Mouse (Mus musculus): ENCODE measurements around the gene Enpp7.

Enpp7 gene

GRCm38 (mm10) chr11:118998540-118999265 lies 10.7 kb downstream of the Enpp7 start:
- peak; percentile 49 for DNase-seq

GRCm38 (mm10) chr11:118999361-118999804 lies 11.4 kb downstream of the Enpp7 start:
- no peak for DNase-seq

- DNase-seq = no peak
Measured at GRCm38 (mm10) chr11:119000877-119001276, 12.9 kb downstream of the Enpp7 start.

- DNase-seq = no peak
Measured at GRCm38 (mm10) chr11:119001493-119002128, 13.6 kb downstream of the Enpp7 start.

- no peak for DNase-seq
Measured at GRCm38 (mm10) chr11:119005547-119006275, 17.7 kb downstream of the Enpp7 start.

- no peak for DNase-seq
Measured at GRCm38 (mm10) chr11:119006462-119006861, 18.5 kb downstream of the Enpp7 start.

GRCm38 (mm10) chr11:119007461-119008456 lies 19.8 kb downstream of the Enpp7 start:
- peak; percentile 87 for DNase-seq

GRCm38 (mm10) chr11:119014455-119014854 lies 26.5 kb downstream of the Enpp7 start:
- DNase-seq = no peak

GRCm38 (mm10) chr11:119017506-119017905 lies 29.5 kb downstream of the Enpp7 start:
- no peak for DNase-seq

- DNase-seq = no peak
Measured at GRCm38 (mm10) chr11:119021180-119021579, 33.2 kb downstream of the Enpp7 start.

- no peak for DNase-seq
Measured at GRCm38 (mm10) chr11:119022068-119022894, 34.3 kb downstream of the Enpp7 start.

GRCm38 (mm10) chr11:119022895-119023615 lies 35.1 kb downstream of the Enpp7 start, which contains the start of gene Cbx2:
Gene Cbx2 (plus strand): TSS chr11:119022962.
- DNase-seq = peak; percentile 83

- DNase-seq = no peak
Measured at GRCm38 (mm10) chr11:119023616-119023980, 35.6 kb downstream of the Enpp7 start.

GRCm38 (mm10) chr11:119024260-119024659 lies 36.3 kb downstream of the Enpp7 start:
- DNase-seq = no peak

GRCm38 (mm10) chr11:119026203-119026602 lies 38.2 kb downstream of the Enpp7 start:
- no peak for DNase-seq

- DNase-seq = peak; percentile 76
Measured at GRCm38 (mm10) chr11:119033874-119034558, 46.0 kb downstream of the Enpp7 start.

GRCm38 (mm10) chr11:119034635-119035034 lies 46.6 kb downstream of the Enpp7 start:
- no peak for DNase-seq

- DNase-seq = no peak
Measured at GRCm38 (mm10) chr11:119035094-119035685, 47.2 kb downstream of the Enpp7 start.

GRCm38 (mm10) chr11:119035686-119036165 lies 47.7 kb downstream of the Enpp7 start:
- DNase-seq = no peak

- no peak for DNase-seq
Measured at GRCm38 (mm10) chr11:119036447-119036846, 48.5 kb downstream of the Enpp7 start.
